Mouse (Mus musculus) frontal cortex, postnatal 10 days (tissue): ENCODE results near the gene Tox4.
A peak's percentile ranks its signal among the peaks of the same experiment; 100 is the strongest.

Experiments
- DNase-seq, 2 experiments: peaks; one replicate each; pipeline ENCODE4 v3.0.0; 2022; ENCODE audit warnings: low spot score in 2 of 2, mixed read lengths in 1 of 2

The Tox4 gene

DNA sequence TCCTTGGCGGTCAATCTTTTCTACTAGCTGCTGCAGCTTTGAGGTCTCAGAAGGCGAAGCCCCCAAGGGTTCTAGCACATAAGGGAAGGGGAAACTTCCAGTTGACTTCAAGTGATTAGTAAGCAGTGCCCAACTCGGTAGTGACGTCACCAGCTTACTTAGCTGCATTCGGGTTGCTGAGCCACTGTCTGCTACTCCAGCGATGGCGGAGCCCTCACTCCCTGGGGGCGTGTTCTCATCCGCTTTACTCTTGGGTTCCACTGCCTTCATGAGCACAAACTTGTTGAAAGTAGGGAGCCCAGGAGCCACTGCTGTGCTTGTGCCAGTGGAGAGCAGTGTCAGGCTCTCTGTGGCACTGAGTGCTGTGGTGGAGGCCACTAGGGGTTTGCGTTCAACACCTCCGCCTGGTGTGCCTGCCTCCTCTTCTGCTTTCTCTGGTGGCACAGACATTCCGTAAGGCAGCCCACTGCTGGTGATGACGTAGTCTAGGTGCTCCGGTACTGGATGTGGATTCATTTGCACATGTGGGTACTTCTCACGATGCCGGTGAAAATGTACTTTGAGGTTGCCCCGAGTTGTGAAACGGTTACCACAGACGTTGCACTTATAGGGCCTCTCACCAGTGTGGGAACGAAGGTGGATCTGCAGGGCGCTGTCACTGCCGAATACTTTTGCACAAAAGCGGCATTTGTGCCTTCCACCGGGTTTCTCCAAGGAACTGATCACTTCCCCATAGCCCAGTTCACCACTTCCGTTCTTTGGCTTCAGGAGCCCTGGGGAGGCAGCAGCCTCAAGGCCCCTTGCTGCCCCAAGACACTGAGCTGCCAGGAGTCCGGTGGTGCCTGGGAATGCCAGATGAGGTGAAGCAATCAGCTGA is 35.2 kb downstream of the Tox4 start:
- no peak for DNase-seq

DNA sequence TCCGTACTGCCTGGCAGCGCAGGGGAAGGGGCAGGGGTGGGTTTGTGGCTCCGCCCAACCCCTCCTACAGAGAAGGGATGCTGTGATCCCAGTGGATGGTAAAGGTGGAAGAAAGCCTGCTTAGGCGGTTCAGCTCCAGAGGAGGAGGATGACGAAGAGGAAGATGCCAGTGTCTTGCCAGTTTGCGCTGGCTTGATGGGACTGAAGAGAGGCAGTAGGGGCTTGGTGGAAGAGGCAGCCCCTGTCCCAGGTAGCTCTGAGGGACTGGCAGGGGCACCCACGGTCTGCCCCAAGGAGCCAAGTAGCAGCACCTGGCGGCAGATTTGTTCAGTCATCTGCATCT is 35.8 kb downstream of the Tox4 start:
- no peak for DNase-seq

DNA sequence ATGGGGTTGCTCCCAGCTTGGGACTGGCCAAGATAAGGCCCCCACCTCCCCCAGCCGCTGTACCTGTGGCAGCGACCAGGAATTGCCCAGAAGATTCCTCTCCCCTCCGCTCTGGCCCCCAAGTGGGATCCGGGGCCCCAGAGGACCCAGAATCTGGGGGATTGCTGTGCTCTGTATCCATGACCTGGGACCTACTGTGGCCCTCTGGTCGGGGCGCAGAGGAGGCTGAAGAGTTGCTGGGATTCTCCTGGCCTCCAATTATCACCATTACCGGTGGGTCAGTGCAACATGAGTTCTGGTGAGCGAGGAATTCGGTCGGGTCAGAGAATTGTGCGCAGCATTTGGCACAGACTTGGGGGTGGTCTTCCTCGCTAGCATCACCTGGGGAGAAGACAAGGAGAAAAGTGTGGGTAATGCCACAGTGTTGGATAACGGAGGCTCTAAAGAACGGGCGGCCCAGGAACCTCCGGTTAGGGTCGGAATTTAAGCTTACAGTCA is 36.4 kb downstream of the Tox4 start:
- no peak for DNase-seq

DNA sequence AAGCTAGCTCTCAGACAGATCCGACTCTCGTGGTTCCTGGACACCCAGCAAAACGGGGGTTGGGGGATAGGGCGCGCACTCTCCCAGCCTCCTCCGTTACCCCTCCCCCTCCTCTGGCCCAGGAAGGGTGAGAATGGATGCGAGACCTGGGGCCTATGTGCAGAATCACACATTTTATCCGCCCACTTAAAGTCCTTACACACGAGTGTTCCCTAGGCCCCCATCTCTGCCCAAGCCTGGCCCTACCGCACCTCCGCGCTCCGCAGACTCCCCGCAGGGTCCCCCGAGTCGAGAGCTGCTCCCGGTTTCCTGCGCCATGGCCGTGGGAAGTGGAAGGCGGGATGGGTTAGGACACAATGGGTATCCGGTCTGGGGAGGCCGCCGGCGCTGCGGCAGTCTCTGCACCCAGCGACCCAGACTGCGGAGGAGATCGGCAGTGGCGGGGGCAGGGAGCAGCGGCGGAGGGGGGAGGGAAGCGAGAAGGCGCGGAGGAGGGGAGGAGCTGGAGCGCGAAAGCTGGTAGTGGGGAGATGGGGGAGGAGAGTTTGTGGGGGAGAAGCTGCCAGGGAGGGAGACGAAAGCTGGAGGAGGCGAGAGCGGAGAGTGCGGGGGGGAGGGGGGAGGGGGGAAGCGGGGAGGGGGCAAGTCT is 37.0 kb downstream of the Tox4 start:
- peak; percentile 60 to 72 for DNase-seq

DNA sequence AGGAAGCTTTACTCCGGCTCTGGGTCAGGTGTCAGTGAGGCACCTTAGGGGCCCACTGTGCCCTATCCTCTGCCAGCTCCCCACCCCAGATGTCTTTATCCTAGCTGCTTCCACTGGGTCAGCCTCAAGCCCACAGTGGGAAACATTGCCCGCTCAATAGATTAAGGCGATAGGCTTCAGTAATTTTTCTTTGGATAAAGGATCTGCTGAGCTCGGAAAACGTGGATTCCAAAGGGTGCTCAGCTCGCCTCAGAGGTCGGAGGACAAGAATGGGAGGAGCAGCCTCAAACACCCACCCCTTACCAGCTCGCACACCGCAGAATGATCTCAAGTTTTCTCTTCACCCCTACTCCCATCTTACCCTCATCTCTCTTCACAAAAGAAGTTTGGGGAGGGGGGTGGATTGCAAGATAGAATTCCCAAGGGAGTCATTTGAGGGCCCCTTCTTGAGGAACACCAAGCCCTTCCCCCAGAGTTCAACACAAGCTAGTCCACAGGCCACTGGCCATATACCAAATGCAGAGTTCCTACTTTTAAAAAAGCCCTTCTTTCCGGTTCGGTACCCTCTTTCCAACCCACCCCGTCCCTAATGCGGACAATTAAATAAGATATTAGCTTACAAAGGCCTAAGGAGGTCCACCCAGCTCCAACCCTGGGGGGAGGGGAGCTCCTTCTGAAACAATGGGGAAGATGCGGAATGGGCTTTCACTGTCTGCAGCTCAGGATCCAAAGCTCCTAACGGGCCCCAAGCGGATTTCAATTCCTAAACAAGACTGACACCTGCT is 37.7 kb downstream of the Tox4 start:
- no peak for DNase-seq

DNA sequence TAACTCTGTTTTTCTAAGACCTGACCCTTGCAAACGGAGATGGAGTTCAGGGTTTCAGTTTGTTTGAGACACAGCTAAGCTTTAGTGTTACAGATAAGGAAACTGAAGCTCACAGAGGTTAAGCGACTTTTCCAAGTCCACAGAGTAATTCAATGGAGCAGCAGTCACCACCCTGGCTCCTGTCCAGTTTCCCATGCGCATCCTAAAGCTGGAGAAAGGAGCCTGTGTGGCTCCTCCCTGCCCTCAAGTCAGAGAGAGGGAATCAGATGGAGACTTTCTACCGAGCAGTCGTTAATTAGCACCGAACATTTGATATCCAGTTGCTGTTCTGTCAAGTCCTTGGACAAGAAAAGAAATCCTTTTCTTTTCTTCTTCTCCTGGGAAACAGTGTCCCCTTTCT is 40.4 kb downstream of the Tox4 start:
- DNase-seq = no peak

DNA sequence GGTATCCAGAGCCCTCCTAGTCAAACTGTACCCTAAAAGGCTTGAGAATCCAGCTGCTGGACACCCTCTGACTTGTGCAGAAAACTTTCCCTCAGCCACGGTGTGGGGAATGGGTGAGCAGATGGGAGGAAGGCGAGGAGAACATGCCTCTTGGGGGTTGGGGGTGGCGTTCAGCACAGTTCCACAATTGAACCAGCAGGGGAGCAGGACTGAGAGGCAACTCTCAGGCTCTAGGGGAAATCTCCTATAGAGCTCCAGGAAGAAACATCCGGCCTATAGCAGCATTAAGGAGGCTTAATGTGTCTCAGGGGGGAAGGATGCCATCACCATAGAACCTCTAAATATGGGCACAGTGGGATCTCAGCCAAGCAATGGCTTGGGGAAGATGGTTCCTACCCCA is 46.9 kb downstream of the Tox4 start:
- DNase-seq = no peak

DNA sequence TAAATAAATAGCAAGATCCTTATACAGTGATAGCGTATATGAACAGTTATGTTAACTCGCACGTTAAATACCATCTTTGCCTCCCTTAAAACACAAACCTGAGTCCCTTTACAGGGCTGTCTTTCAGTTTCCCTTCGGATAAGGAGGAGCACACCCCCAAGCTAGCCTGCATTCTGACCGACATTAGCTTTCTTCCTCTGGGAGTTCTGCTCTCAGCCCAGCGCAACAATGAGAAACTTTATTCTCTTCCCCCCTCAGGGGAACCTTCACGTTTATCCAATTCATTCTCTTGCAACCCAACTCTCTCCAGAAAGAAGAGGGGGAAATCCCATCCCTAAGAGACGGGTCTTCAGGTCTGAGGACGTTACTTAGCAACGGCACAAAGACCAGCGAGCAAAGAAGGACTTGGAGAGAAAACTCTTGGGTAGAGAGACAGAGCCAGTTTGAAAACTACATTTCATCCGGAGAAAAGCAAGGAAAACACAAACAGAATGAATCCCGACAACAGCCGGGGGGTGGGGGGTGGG is 48.5 kb downstream of the Tox4 start:
- DNase-seq = no peak

DNA sequence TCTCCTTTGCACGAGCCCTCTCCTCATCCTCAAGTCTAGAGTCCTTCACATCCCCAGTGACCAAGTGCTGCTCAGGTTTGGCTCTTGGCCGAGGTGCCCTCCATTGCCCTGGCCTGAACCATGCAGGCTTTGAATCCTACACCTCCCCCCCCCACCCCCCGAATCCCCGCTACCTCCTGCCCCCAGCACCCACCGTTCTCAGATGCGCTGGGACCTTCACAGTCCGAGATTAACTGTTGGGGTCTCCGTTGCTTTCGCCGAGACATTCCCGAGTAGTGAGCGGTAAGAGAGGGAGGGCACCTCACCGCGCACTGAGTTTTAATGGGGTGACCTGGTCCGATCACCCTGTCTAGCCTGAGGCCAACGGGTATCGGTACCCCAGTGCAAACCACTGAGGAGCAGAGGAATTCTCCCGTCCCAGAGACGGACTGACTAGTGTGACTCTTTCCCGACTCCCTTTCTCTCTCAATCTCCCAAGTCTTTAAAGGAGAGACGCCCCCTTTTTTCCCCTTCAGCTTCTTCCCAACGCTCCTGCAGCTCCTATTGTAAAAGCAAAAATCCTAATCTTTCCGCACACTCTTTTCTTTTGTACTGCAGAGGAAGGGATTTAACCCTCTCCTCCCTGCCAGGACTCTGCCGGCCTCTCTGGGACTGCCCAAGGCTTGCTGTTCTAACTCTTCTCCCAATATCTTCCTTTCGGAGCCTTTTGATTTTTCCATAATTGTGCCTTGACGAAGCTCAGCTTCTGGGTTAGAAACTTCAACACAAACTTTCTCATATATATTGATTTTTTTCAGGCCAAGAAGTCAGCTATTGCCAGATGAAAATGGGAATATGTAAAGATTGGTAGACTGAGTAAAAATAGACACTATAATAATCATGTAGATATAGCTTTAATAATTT is 49.2 kb downstream of the Tox4 start, which contains the start of gene Sall2:
Gene Sall2 (minus strand): TSS at position 853 of the 903 bp plus-strand sequence.
- DNase-seq = no peak

DNA sequence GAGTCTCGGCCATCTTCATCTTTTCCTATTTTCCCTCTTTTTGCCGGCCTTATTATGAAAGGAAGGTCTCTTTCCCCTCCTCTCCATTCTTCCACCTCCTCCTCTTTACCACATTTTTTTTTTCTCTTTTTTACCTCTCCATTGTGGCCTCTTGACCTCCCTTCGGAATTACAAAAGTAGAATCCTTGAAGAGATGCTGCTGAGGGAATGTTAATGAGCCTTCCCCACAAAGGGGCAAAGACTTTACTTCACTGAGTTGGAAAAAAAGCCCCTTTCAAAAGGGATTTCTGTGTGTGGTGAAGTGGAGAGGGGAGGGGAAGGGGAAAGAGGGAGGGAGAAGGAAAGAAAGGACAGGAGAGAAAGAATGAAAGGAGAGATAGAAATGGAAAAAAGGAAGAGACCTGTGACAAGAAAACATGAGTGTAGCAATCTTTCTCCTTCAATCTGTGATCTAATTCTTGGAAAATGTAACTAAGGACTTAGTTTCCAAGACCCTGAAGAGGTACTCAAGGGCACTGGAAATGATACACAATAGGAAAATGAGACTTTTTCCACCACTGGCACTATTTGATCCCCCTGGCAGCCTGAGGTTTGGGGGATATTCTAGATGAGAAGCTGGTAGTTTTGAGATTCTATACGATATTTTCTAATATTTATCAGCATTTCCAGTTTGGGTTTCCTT is 52.3 kb downstream of the Tox4 start:
- DNase-seq = no peak

DNA sequence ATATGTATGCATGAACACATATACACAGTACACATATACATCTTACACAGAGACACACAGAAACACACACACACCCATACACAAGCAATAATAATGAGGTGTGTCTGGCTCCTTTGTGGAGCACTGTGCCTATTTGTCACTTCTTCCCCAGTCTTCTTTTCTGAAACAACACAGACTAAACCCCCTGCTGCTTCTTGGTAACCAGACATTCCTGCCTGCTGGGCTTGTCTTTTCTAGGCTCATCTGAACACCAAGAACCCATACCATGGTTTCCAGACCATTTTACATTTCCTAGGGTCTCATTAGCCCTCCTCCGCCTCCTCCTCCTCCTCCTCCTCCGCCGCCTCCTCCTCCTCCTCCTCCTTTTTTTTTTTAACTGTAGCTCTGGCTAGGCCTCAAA is 53.2 kb downstream of the Tox4 start:
- no peak for DNase-seq

DNA sequence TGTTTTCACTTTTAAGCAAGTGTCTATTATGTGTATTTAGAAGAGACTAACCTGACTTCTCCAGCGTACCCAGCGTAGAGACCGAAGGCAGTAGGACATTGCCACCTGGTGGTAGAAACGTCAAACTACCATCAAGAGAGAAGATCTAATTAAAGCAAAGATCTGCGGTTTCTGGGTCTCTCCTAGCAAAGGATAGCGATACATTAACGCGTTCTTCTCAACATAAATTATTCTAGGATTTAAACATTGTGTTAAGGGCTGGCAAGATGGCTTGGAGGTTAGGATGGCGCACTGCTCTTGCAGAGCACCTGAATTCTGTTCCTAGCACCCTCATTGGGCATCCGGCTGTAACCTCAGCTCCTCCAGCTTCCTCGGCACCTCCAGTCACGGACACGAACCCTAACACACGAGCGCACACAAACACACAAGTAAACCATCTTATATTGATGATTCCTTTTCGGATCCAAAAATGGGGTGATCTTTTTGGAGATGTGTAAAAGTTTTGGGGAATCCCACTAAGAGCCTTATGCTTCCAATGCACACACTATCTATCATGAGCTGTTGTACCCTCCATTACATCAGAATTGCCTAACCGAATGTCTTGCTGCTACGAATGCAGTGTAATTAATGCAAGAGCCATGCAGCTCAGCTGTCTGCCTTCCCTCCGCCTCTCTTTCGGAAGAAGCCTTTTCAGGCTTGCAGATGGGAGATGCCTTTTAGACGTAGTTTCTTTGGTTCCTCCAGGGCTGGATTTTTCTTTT is 60.0 kb downstream of the Tox4 start:
- DNase-seq = peak in 1 of 2 experiments; percentile 59

DNA sequence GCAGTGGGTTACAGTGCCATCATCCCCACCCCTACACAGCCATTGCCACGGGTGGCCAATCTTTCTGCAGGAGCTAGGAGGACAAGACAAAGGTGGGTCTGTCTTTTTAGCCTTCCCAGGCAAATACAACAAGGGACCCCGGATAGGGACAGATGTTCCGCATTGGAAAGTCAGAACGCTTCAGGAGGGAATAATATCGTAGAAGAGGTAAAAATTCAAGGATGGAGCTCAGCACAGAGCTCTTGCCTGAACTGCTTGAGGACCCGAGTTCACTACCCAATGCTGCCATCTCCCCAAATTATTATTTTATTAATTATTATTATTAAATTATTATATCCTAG is 60.5 kb downstream of the Tox4 start:
- no peak for DNase-seq
